Mouse (Mus musculus): ENCODE measurements around the gene Ppfia4.

- TF ChIP-seq USF2 (conservative IDR thresholded peaks at IDR 0.05; ENCODE audit: low read depth, low read length) (no peak), MAX (IDR thresholded peaks at IDR 0.05; ENCODE audit: low read length) (no peak), CTCF (conservative IDR thresholded peaks at IDR 0.05 in 1 of 2, IDR thresholded peaks at IDR 0.05 in 1 of 2; ENCODE audit: low read depth in 2 of 2, low read length in 2 of 2) (no peak), POLR2A (IDR thresholded peaks at IDR 0.05; ENCODE audit: low read depth, low read length) (no peak), EP300 (IDR thresholded peaks at IDR 0.05; ENCODE audit: low read length) (no peak), RAD21 (IDR thresholded peaks at IDR 0.05; ENCODE audit: low read depth, low read length) (no peak), BHLHE40 (IDR thresholded peaks at IDR 0.05; ENCODE audit: low read depth, low read length) (no peak), ETS1 (conservative IDR thresholded peaks at IDR 0.05; ENCODE audit: low read depth, low read length) (no peak), CHD2 (IDR thresholded peaks at IDR 0.05; ENCODE audit: low read length) (no peak), KAT2A (IDR thresholded peaks at IDR 0.05; ENCODE audit: insufficient replicate concordance, low read length) (no peak), MEF2A (IDR thresholded peaks at IDR 0.05; ENCODE audit: borderline replicate concordance, low read depth, low read length) (no peak)
Observed at GRCm38 (mm10) chr1:134353326-134353725, 20.6 kb upstream of the Ppfia4 start.

Data from CH12.LX (cell line).